Mouse (Mus musculus) 3134 (cell line): ENCODE measurements at regions not wholly inside any gene's neighbourhood (a gene's known extent, or its start where the extent isn't known, plus 50 kb on each side); places are given as distances from the start of the nearest gene placed in this dataset.

Experiments used
- DNase-seq: peaks from one replicate; pipeline ENCODE4 v3.0.0-alpha.2; 2011; ENCODE audit warnings: low spot score; ENCODE audit not compliant: insufficient read length; ENCODE audit errors: extremely low read depth

- no peak for DNase-seq
Observed at GRCm38 (mm10) chr15:97464737-97465136, 217.7 kb upstream of the Amigo2 start.

- no peak for DNase-seq
Observed at GRCm38 (mm10) chr15:97462587-97462986, 215.5 kb upstream of the Amigo2 start.

- no peak for DNase-seq
Observed at GRCm38 (mm10) chr15:97462006-97462405, 214.9 kb upstream of the Amigo2 start.

- no peak for DNase-seq
Observed at GRCm38 (mm10) chr15:97461060-97461459, 214.0 kb upstream of the Amigo2 start.

- no peak for DNase-seq
Observed at GRCm38 (mm10) chr15:97460360-97460719, 213.3 kb upstream of the Amigo2 start.

- DNase-seq = no peak
Observed at GRCm38 (mm10) chr15:97459606-97460359, 212.7 kb upstream of the Amigo2 start.

GRCm38 (mm10) chr15:97458748-97459221 lies 211.7 kb upstream of the Amigo2 start:
- no peak for DNase-seq

GRCm38 (mm10) chr15:97458139-97458747 lies 211.2 kb upstream of the Amigo2 start:
- DNase-seq = no peak

- no peak for DNase-seq
Observed at GRCm38 (mm10) chr15:97457468-97457867, 210.4 kb upstream of the Amigo2 start.

GRCm38 (mm10) chr15:97456991-97457390 lies 209.9 kb upstream of the Amigo2 start:
- no peak for DNase-seq

- no peak for DNase-seq
Observed at GRCm38 (mm10) chr15:97455672-97456071, 208.6 kb upstream of the Amigo2 start.

GRCm38 (mm10) chr15:97449724-97450123 lies 202.6 kb upstream of the Amigo2 start:
- no peak for DNase-seq

GRCm38 (mm10) chr15:97449001-97449400 lies 201.9 kb upstream of the Amigo2 start:
- no peak for DNase-seq

- DNase-seq = no peak
Observed at GRCm38 (mm10) chr15:97448243-97448880, 201.3 kb upstream of the Amigo2 start.

GRCm38 (mm10) chr15:97446181-97446580 lies 199.1 kb upstream of the Amigo2 start:
- no peak for DNase-seq

GRCm38 (mm10) chr15:97438235-97438760 lies 191.2 kb upstream of the Amigo2 start:
- DNase-seq = no peak
